Mouse (Mus musculus): ENCODE measurements around the gene Adamtsl1. TPM values are rescaled to one million over a fixed set of nuclear protein-coding genes. Genes with fewer than 3 reads are reported as not detected.

Gene Adamtsl1
- polyA plus RNA-seq, 1 experiment, result not detected

GRCm38 (mm10) chr4:86406501-86407199, 892.7 kb downstream of the Adamtsl1 start:
- 56% methylated on average over 7 of the region's 7 CpGs for WGBS
- Histone ChIP-seq H3K4me3 (replicated peaks; ENCODE audit: control insufficient read depth, low read depth, low read length) (no peak overlapping the region), H3K4me1 (ENCODE audit: control insufficient read depth, insufficient read depth, low read length) (no peaks in the 10 kb centered on the region), H3K27ac (ENCODE audit: control insufficient read depth, insufficient read depth, low read depth, low read length, poor library complexity) (no peak overlapping the region)
- TF ChIP-seq POLR2A (IDR thresholded peaks at IDR 0.05; ENCODE audit: borderline replicate concordance, control insufficient read depth, low read depth, low read length), result no peak
- no peak for TF ChIP-seq CTCF (IDR thresholded peaks at IDR 0.05; ENCODE audit: control insufficient read depth, insufficient read depth, low read length)

GRCm38 (mm10) chr4:86407200-86407527, 893.2 kb downstream of the Adamtsl1 start:
- no peak overlapping the region for H3K27ac ChIP-seq (ENCODE audit: control insufficient read depth, insufficient read depth, low read depth, low read length, poor library complexity)
- H3K4me1 ChIP-seq (ENCODE audit: control insufficient read depth, insufficient read depth, low read length), result no peaks in the 10 kb centered on the region
- WGBS, result 81% methylated on average over 3 of the region's 3 CpGs
- TF ChIP-seq POLR2A (IDR thresholded peaks at IDR 0.05; ENCODE audit: borderline replicate concordance, control insufficient read depth, low read depth, low read length) (no peak), CTCF (IDR thresholded peaks at IDR 0.05; ENCODE audit: control insufficient read depth, insufficient read depth, low read length) (no peak)
- H3K4me3 ChIP-seq (replicated peaks; ENCODE audit: control insufficient read depth, low read depth, low read length), result no peak overlapping the region

GRCm38 (mm10) chr4:86408421-86408820, 894.4 kb downstream of the Adamtsl1 start:
- TF ChIP-seq CTCF (IDR thresholded peaks at IDR 0.05; ENCODE audit: control insufficient read depth, insufficient read depth, low read length) (no peak), POLR2A (IDR thresholded peaks at IDR 0.05; ENCODE audit: borderline replicate concordance, control insufficient read depth, low read depth, low read length) (no peak)
- 87% methylated on average over 9 of the region's 9 CpGs for WGBS
- H3K27ac ChIP-seq (ENCODE audit: control insufficient read depth, insufficient read depth, low read depth, low read length, poor library complexity), result no peak overlapping the region
- no peak overlapping the region for H3K4me3 ChIP-seq (replicated peaks; ENCODE audit: control insufficient read depth, low read depth, low read length)
- H3K4me1 ChIP-seq (ENCODE audit: control insufficient read depth, insufficient read depth, low read length), result no peaks in the 10 kb centered on the region

GRCm38 (mm10) chr4:86410946-86411345, 897.0 kb downstream of the Adamtsl1 start:
- Histone ChIP-seq H3K27ac (ENCODE audit: control insufficient read depth, insufficient read depth, low read depth, low read length, poor library complexity) (no peak overlapping the region), H3K4me3 (replicated peaks; ENCODE audit: control insufficient read depth, low read depth, low read length) (no peak overlapping the region), H3K4me1 (ENCODE audit: control insufficient read depth, insufficient read depth, low read length) (no peaks in the 10 kb centered on the region)
- TF ChIP-seq CTCF (IDR thresholded peaks at IDR 0.05; ENCODE audit: control insufficient read depth, insufficient read depth, low read length) (no peak), POLR2A (IDR thresholded peaks at IDR 0.05; ENCODE audit: borderline replicate concordance, control insufficient read depth, low read depth, low read length) (no peak)
- WGBS, result 86% methylated on average over 3 of the region's 3 CpGs

GRCm38 (mm10) chr4:86413388-86413787, 899.4 kb downstream of the Adamtsl1 start:
- H3K27ac ChIP-seq (ENCODE audit: control insufficient read depth, insufficient read depth, low read depth, low read length, poor library complexity), result no peak overlapping the region
- no peak overlapping the region for H3K4me3 ChIP-seq (replicated peaks; ENCODE audit: control insufficient read depth, low read depth, low read length)
- TF ChIP-seq CTCF (IDR thresholded peaks at IDR 0.05; ENCODE audit: control insufficient read depth, insufficient read depth, low read length), result no peak
- no peak for TF ChIP-seq POLR2A (IDR thresholded peaks at IDR 0.05; ENCODE audit: borderline replicate concordance, control insufficient read depth, low read depth, low read length)
- 64% methylated on average over 3 of the region's 3 CpGs for WGBS
- no peaks in the 10 kb centered on the region for H3K4me1 ChIP-seq (ENCODE audit: control insufficient read depth, insufficient read depth, low read length)

GRCm38 (mm10) chr4:86416401-86417025, 902.5 kb downstream of the Adamtsl1 start:
- Histone ChIP-seq H3K4me3 (replicated peaks; ENCODE audit: control insufficient read depth, low read depth, low read length) (no peak overlapping the region), H3K4me1 (ENCODE audit: control insufficient read depth, insufficient read depth, low read length) (no peaks in the 10 kb centered on the region), H3K27ac (ENCODE audit: control insufficient read depth, insufficient read depth, low read depth, low read length, poor library complexity) (no peak overlapping the region)
- 49% methylated on average over 15 of the region's 15 CpGs for WGBS
- TF ChIP-seq POLR2A (IDR thresholded peaks at IDR 0.05; ENCODE audit: borderline replicate concordance, control insufficient read depth, low read depth, low read length) (no peak), CTCF (IDR thresholded peaks at IDR 0.05; ENCODE audit: control insufficient read depth, insufficient read depth, low read length) (no peak)

GRCm38 (mm10) chr4:86422586-86422985, 908.6 kb downstream of the Adamtsl1 start:
- no peak for TF ChIP-seq POLR2A (IDR thresholded peaks at IDR 0.05; ENCODE audit: borderline replicate concordance, control insufficient read depth, low read depth, low read length)
- TF ChIP-seq CTCF (IDR thresholded peaks at IDR 0.05; ENCODE audit: control insufficient read depth, insufficient read depth, low read length), result no peak
- no peaks in the 10 kb centered on the region for H3K4me1 ChIP-seq (ENCODE audit: control insufficient read depth, insufficient read depth, low read length)
- WGBS, result 81% methylated on average over 6 of the region's 6 CpGs
- no peak overlapping the region for H3K27ac ChIP-seq (ENCODE audit: control insufficient read depth, insufficient read depth, low read depth, low read length, poor library complexity)
- no peak overlapping the region for H3K4me3 ChIP-seq (replicated peaks; ENCODE audit: control insufficient read depth, low read depth, low read length)

- 77% methylated on average over 7 of the region's 7 CpGs for whole genome bisulfite sequencing
- no peaks in the 10 kb centered on the region for H3K4me1 ChIP-seq (ENCODE audit: control insufficient read depth, insufficient read depth, low read length)
- no peak overlapping the region for H3K4me3 ChIP-seq (replicated peaks; ENCODE audit: control insufficient read depth, low read depth, low read length)
- no peak overlapping the region for H3K27ac ChIP-seq (ENCODE audit: control insufficient read depth, insufficient read depth, low read depth, low read length, poor library complexity)
- TF ChIP-seq CTCF (IDR thresholded peaks at IDR 0.05; ENCODE audit: control insufficient read depth, insufficient read depth, low read length), result no peak
- TF ChIP-seq POLR2A (IDR thresholded peaks at IDR 0.05; ENCODE audit: borderline replicate concordance, control insufficient read depth, low read depth, low read length), result no peak
Observed at GRCm38 (mm10) chr4:86425581-86425980, 911.6 kb downstream of the Adamtsl1 start.

Measured in bone marrow, adult 2 months (tissue).